Mouse (Mus musculus) cerebellum, adult 8-10 months (tissue): ENCODE measurements around the gene Apol7a.

Source experiments
- DNase-seq: peaks from one replicate; pipeline ENCODE4 v3.0.0; 2022

The Apol7a gene

GRCm38 (mm10) chr15:77343527-77344091, 55.3 kb downstream of the Apol7a start:
- peak; percentile 74 for DNase-seq

GRCm38 (mm10) chr15:77342962-77343526, 55.9 kb downstream of the Apol7a start:
- no peak for DNase-seq

GRCm38 (mm10) chr15:77342005-77342404, 56.9 kb downstream of the Apol7a start:
- DNase-seq: no peak

GRCm38 (mm10) chr15:77340581-77340980, 58.3 kb downstream of the Apol7a start:
- no peak for DNase-seq

- no peak for DNase-seq
These were observed 59.9 kb downstream of the Apol7a start for GRCm38 (mm10) chr15:77338924-77339429.

- no peak for DNase-seq
These were observed 60.5 kb downstream of the Apol7a start for GRCm38 (mm10) chr15:77338451-77338850.
